Mouse (Mus musculus): Measurements from ENCODE around the gene Olfr169. TPM values are rescaled to one million over a fixed set of nuclear protein-coding genes. Genes with fewer than 3 reads are reported as not detected.

Olfr169 gene
- polyA plus RNA-seq (2012; ENCODE audit: low replicate concordance), result not detected in 2 replicates

GRCm38 (mm10) chr16:19571709-19572108 is at the start of gene Olfr169:
Gene Olfr169, minus strand, starts transcription at chr16:19571809.

GRCm38 (mm10) chr16:19611782-19612181 is 40.2 kb upstream of the Olfr169 start, which contains the start of gene Olfr170:
Gene Olfr170, minus strand, starts transcription at chr16:19611882.

GRCm38 (mm10) chr16:19535455-19535854 is 36.2 kb downstream of the Olfr169 start, which contains the start of gene Olfr168:
Gene Olfr168, minus strand, starts transcription at chr16:19535555.

GRCm38 (mm10) chr16:19522166-19522565 is 49.4 kb downstream of the Olfr169 start, which contains the start of gene Olfr167:
Gene Olfr167, minus strand, starts transcription at chr16:19522266.

Other genes with a start within 250 kb of the Olfr169 start
- not detected in 2 replicates for gene Olfr165, start 148.7 kb downstream of the Olfr169 start, polyA plus RNA-seq (2012; ENCODE audit: low replicate concordance)
- gene Olfr166, start 88.1 kb downstream of the Olfr169 start, polyA plus RNA-seq (2012; ENCODE audit: low replicate concordance), result 0.02 TPM in 1 of 2 replicates, not detected in the other
- gene Olfr167, start 49.5 kb downstream of the Olfr169 start, polyA plus RNA-seq (2012; ENCODE audit: low replicate concordance), result not detected in 2 replicates
- gene Olfr168, start 36.3 kb downstream of the Olfr169 start, polyA plus RNA-seq (2012; ENCODE audit: low replicate concordance), result not detected in 2 replicates
- not detected in 2 replicates for gene Olfr170, start 40.1 kb upstream of the Olfr169 start, polyA plus RNA-seq (2012; ENCODE audit: low replicate concordance)
- gene Olfr171, start 58.1 kb upstream of the Olfr169 start, polyA plus RNA-seq (2012; ENCODE audit: low replicate concordance), result not detected in 2 replicates
- gene Lamp3, start 134.6 kb upstream of the Olfr169 start, polyA plus RNA-seq (2012; ENCODE audit: low replicate concordance), result 0.03 and 0.22 TPM in 2 replicates
- 13.5 and 19.4 TPM in 2 replicates for gene B3gnt5, start 188.4 kb upstream of the Olfr169 start, polyA plus RNA-seq (2012; ENCODE audit: low replicate concordance)